Mouse (Mus musculus) embryo, embryonic 11.5 days (tissue): ENCODE measurements around the gene Fads2.

Experiments used
- DNase-seq: peaks from one replicate; pipeline ENCODE4 v3.0.0-alpha.2; 2012; ENCODE audit warnings: low read depth, low spot score

Gene Fads2

GRCm38 (mm10) chr19:10014824-10015223, 86.7 kb downstream of the Fads2 start:
- DNase-seq: no peak

GRCm38 (mm10) chr19:10013913-10014312, 87.6 kb downstream of the Fads2 start:
- no peak for DNase-seq

GRCm38 (mm10) chr19:10013348-10013747, 88.2 kb downstream of the Fads2 start:
- no peak for DNase-seq

GRCm38 (mm10) chr19:10012827-10013278, 88.7 kb downstream of the Fads2 start:
- DNase-seq: no peak
